Mouse (Mus musculus) ES-Bruce4 (cell line): Measurements from ENCODE around the gene Ccdc61. TPM values are rescaled to one million over a fixed set of nuclear protein-coding genes. Genes with fewer than 3 reads are reported as not detected.

Experiments used
- H3K27ac ChIP-seq: 2 replicates; pipeline ENCODE4 v1.5.1; 2012; ENCODE audit warnings: low read length, inconsistent platforms; ENCODE audit not compliant: insufficient read depth
- H3K27me3 ChIP-seq: 2 replicates; pipeline ENCODE4 v1.6.1; 2012; ENCODE audit warnings: mild to moderate bottlenecking, low read length, inconsistent platforms; ENCODE audit not compliant: control insufficient read depth, poor library complexity, insufficient read depth, severe bottlenecking
- H3K36me3 ChIP-seq: 2 replicates; pipeline ENCODE4 v1.6.1; 2012; ENCODE audit warnings: inconsistent platforms, mild to moderate bottlenecking, low read length, moderate library complexity; ENCODE audit not compliant: control insufficient read depth, poor library complexity, insufficient read depth, severe bottlenecking
- H3K4me1 ChIP-seq: one replicate; pipeline ENCODE4 v1.8.1; 2011; ENCODE audit warnings: low read length; ENCODE audit not compliant: control insufficient read depth, insufficient read depth
- H3K4me3 ChIP-seq: 2 replicates; pipeline ENCODE4 v1.5.1; 2011; ENCODE audit warnings: low read depth, mild to moderate bottlenecking, low read length
- H3K9ac ChIP-seq: 2 replicates; pipeline ENCODE4 v1.6.1; 2012; ENCODE audit warnings: low read depth, mild to moderate bottlenecking, inconsistent platforms; ENCODE audit not compliant: poor library complexity, severe bottlenecking
- H3K9me3 ChIP-seq: replicated peaks from 2 replicates; pipeline ENCODE4 v1.6.1; 2012; ENCODE audit warnings: mild to moderate bottlenecking, low read length, inconsistent platforms; ENCODE audit not compliant: control insufficient read depth, poor library complexity, insufficient read depth, severe bottlenecking
- CTCF ChIP-seq: IDR thresholded peaks from one replicate; pipeline ENCODE4 v1.8.1; 2011; ENCODE audit warnings: low read depth, low read length
- EP300 ChIP-seq: IDR thresholded peaks from 2 replicates; pipeline ENCODE4 v1.6.1; 2011; ENCODE audit warnings: low read depth, low read length; ENCODE audit not compliant: insufficient read depth
- POLR2A ChIP-seq: IDR thresholded peaks from one replicate; pipeline ENCODE4 v1.8.1; 2011; ENCODE audit warnings: low read length; ENCODE audit not compliant: insufficient read depth
- polyA plus RNA-seq: library from polyadenylated mRNA; stranded (reverse); fragments of >200 nt; gene quantifications from 2 replicates; pipeline ENCODE4 v1.2.4, GENCODE M21; 2011; ENCODE audit warnings: low read depth; ENCODE audit not compliant: missing spikeins, insufficient read depth, insufficient read length

Gene Ccdc61
- 36.4 and 39.9 TPM in 2 replicates for polyA plus RNA-seq

- TF ChIP-seq POLR2A (peak; percentile 58), EP300 (no peak)
- H3K27ac ChIP-seq: no peak within 1 kb of the TSS
- H3K36me3 ChIP-seq: no peaks in the 10 kb centered on the region
- no peaks in the 10 kb centered on the region for H3K27me3 ChIP-seq
- peaks cover under 1% of the 10 kb centered on the region for H3K4me1 ChIP-seq
- no peaks in the 10 kb centered on the region for H3K9me3 ChIP-seq
- peak within 1 kb of the TSS; percentile 83 for H3K9ac ChIP-seq
- H3K4me3 ChIP-seq: peak within 1 kb of the TSS; percentile 88
Observed at GRCm38 (mm10) chr7:18910241-18910831, at the start of gene Ccdc61. Gene Ccdc61 (minus strand): TSS chr7:18910415.

GRCm38 (mm10) chr7:18959446-18959845 lies 49.2 kb upstream of the Ccdc61 start:
- Histone ChIP-seq H3K9ac (no peak overlapping the region), H3K36me3 (no peaks in the 10 kb centered on the region), H3K27me3 (no peaks in the 10 kb centered on the region; the same call in 1 of the 2 replicates), H3K4me1 (peaks cover 4% of the 10 kb centered on the region), H3K9me3 (no peaks in the 10 kb centered on the region), H3K27ac (no peak overlapping the region), H3K4me3 (no peak overlapping the region)
- TF ChIP-seq CTCF (no peak), EP300 (no peak), POLR2A (no peak)

- TF ChIP-seq CTCF (no peak), EP300 (no peak)
- Histone ChIP-seq H3K36me3 (no peaks in the 10 kb centered on the region), H3K9me3 (no peaks in the 10 kb centered on the region), H3K9ac (peak overlapping the region; percentile 68), H3K4me3 (peak overlapping the region; percentile 55), H3K27ac (no peak overlapping the region), H3K4me1 (peaks cover 4% of the 10 kb centered on the region), H3K27me3 (no peaks in the 10 kb centered on the region; the same call in 1 of the 2 replicates)
Observed at GRCm38 (mm10) chr7:18958384-18958766, 48.2 kb upstream of the Ccdc61 start.

GRCm38 (mm10) chr7:18957569-18958383 lies 47.6 kb upstream of the Ccdc61 start:
- H3K4me1 ChIP-seq: peaks cover 4% of the 10 kb centered on the region
- no peaks in the 10 kb centered on the region; the same call in 1 of the 2 replicates for H3K27me3 ChIP-seq
- H3K36me3 ChIP-seq: no peaks in the 10 kb centered on the region
- H3K4me3 ChIP-seq: peak overlapping the region; percentile 68
- H3K9me3 ChIP-seq: no peaks in the 10 kb centered on the region
- peak overlapping the region; percentile 68 for H3K9ac ChIP-seq
- TF ChIP-seq EP300 (no peak), POLR2A (no peak), CTCF (no peak)
- H3K27ac ChIP-seq: no peak overlapping the region

GRCm38 (mm10) chr7:18951397-18951796 lies 41.2 kb upstream of the Ccdc61 start:
- TF ChIP-seq POLR2A: no peak
- no peak for TF ChIP-seq CTCF
- no peak for TF ChIP-seq EP300
- peak overlapping the region; percentile 40 for H3K4me3 ChIP-seq

More at GRCm38 (mm10) chr7:18951397-18951796, 41.2 kb upstream of the Ccdc61 start:
- Histone ChIP-seq H3K36me3 (no peaks in the 10 kb centered on the region), H3K27me3 (no peaks in the 10 kb centered on the region), H3K27ac (no peak overlapping the region), H3K4me1 (peaks cover 12% of the 10 kb centered on the region), H3K9ac (no peak overlapping the region), H3K9me3 (no peaks in the 10 kb centered on the region)
